Mouse (Mus musculus): Measurements from ENCODE around the gene Zbtb32.

- no peak for TF ChIP-seq CTCF (IDR thresholded peaks at IDR 0.05; ENCODE audit: insufficient read depth, low read length)
- TF ChIP-seq POLR2A (IDR thresholded peaks at IDR 0.05; ENCODE audit: borderline replicate concordance, extremely low read depth, low read depth, low read length): no peak
Measured at GRCm38 (mm10) chr7:30553810-30554584, 44.7 kb downstream of the Zbtb32 start.

Data from lung, adult 2 months (tissue).